25 mouse cellular contexts compared by ENCODE assay signal in genomic region chr7:91525859-91526258, GRCm38 (mm10).
A peak's percentile ranks its signal among the peaks of the same experiment; 100 is the strongest.
DNase-seq lines count a peak whose midpoint lies in the region; ATAC-seq and TF ChIP-seq lines count a peak whose summit lies in the region.
"Had no signal": no experiment of that assay in that cellular context is flagged by ENCODE, and none has a peak within 500 bp of the region (broad histone marks: within the 10 kb centered on the region; RNA-seq: fewer than 3 reads in every experiment).

No protein-coding gene starts in this region.

- TF ChIP-seq CTCF in C2C12 (IDR thresholded peaks at IDR 0.05; ENCODE audit: control insufficient read depth, insufficient read depth, insufficient read length), result no peak
- TF ChIP-seq CTCF in cerebellum, adult 2 months (IDR thresholded peaks at IDR 0.05; ENCODE audit: borderline replicate concordance, insufficient read depth, low read depth, low read length), result no peak

- H3K9ac ChIP-seq in limb, embryonic 13.5 days, result no peak overlapping the region
- no peak overlapping the region for H3K9ac ChIP-seq in limb, embryonic 14.5 days (ENCODE audit: low read depth, low read length, severe bottlenecking)
- H3K9ac ChIP-seq: embryonic facial prominence, embryonic 12.5 days; forebrain, embryonic 12.5 days; forebrain, embryonic 15.5 days; heart, embryonic 12.5 days; heart, embryonic 15.5 days; hindbrain, embryonic 13.5 days had no signal

- no peak overlapping the region for H3ac ChIP-seq in C2C12 (ENCODE audit: control insufficient read depth, insufficient read length, low read depth)

- H3K4me3 ChIP-seq in limb, embryonic 13.5 days, result no peak overlapping the region
- no peak overlapping the region for H3K4me3 ChIP-seq in limb, embryonic 10.5 days
- no peak overlapping the region for H3K4me3 ChIP-seq in C2C12 (ENCODE audit: insufficient read depth, poor library complexity, severe bottlenecking)
- no peak overlapping the region for H3K4me3 ChIP-seq in limb, embryonic 14.5 days (replicated peaks; ENCODE audit: low read length)
- H3K4me3 ChIP-seq in cerebellum, adult 2 months (replicated peaks; ENCODE audit: insufficient read depth, low read depth, low read length), result no peak overlapping the region
- H3K4me3 ChIP-seq: embryonic facial prominence, embryonic 12.5 days; erythroblast, embryonic 14.5 days; forebrain, embryonic 12.5 days; forebrain, embryonic 15.5 days; heart, embryonic 12.5 days; heart, embryonic 15.5 days; hindbrain, embryonic 10.5 days; hindbrain, embryonic 13.5 days had no signal

- WGBS in limb, embryonic 13.5 days, result 57% methylated on average over 1 of the region's 1 CpGs
- WGBS in limb, embryonic 10.5 days, result 98% methylated on average over 1 of the region's 1 CpGs
- 70% methylated on average over 1 of the region's 1 CpGs for WGBS in limb, embryonic 14.5 days
- WGBS in cerebellum, adult 2 months, result 96% methylated on average over 1 of the region's 1 CpGs

- no peaks in the 10 kb centered on the region for H3K79me3 ChIP-seq in C2C12 (ENCODE audit: low read depth)

- H3K36me3 ChIP-seq in limb, embryonic 13.5 days, result no peaks in the 10 kb centered on the region
- H3K36me3 ChIP-seq in limb, embryonic 10.5 days, result no peaks in the 10 kb centered on the region
- no peaks in the 10 kb centered on the region for H3K36me3 ChIP-seq in C2C12 (ENCODE audit: control insufficient read depth, insufficient read depth)
- H3K36me3 ChIP-seq in limb, embryonic 14.5 days (ENCODE audit: control insufficient read depth, insufficient read depth, low read length), result no peaks in the 10 kb centered on the region
- H3K36me3 ChIP-seq: embryonic facial prominence, embryonic 12.5 days; forebrain, embryonic 12.5 days; forebrain, embryonic 15.5 days; heart, embryonic 12.5 days; heart, embryonic 15.5 days; hindbrain, embryonic 10.5 days; hindbrain, embryonic 13.5 days had no signal

- no peaks in the 10 kb centered on the region for H3K9me3 ChIP-seq in limb, embryonic 13.5 days
- no peaks in the 10 kb centered on the region for H3K9me3 ChIP-seq in limb, embryonic 10.5 days (replicated peaks)
- no peaks in the 10 kb centered on the region for H3K9me3 ChIP-seq in limb, embryonic 14.5 days (ENCODE audit: control insufficient read depth, low read length)
- H3K9me3 ChIP-seq: embryonic facial prominence, embryonic 12.5 days; forebrain, embryonic 12.5 days; forebrain, embryonic 15.5 days; heart, embryonic 12.5 days; heart, embryonic 15.5 days; hindbrain, embryonic 10.5 days; hindbrain, embryonic 13.5 days had no signal

- H3K79me2 ChIP-seq in C2C12 (ENCODE audit: control insufficient read depth, insufficient read depth), result no peaks in the 10 kb centered on the region

- ATAC-seq in limb, embryonic 13.5 days (ENCODE audit: low FRiP score, low read depth), result peak; percentile 61
- no peak; the same call in 1 of the 2 replicates for ATAC-seq in limb, embryonic 14.5 days (ENCODE audit: low FRiP score, low read depth)
- ATAC-seq: activated CD4-positive, CD25-positive, alpha-beta regulatory T cell, adult 4 months; forebrain, embryonic 15.5 days; hindbrain, embryonic 16.5 days had no signal

- DNase-seq in limb, embryonic 10.5 days (ENCODE audit: low spot score), result no peak
- DNase-seq in limb, embryonic 14.5 days (ENCODE audit: low spot score), result peak; percentile 46
- no peak for DNase-seq in urinary bladder, adult 2 months (ENCODE audit: low spot score)
- DNase-seq in cerebellum, adult 2 months, result no peak
- DNase-seq: adrenal gland, adult 8-10 months; adrenal gland, postnatal 25 days; cerebellum, adult 11-12 months; cerebellum, adult 9-10 months; cerebellum, postnatal 14 days; gastrocnemius, postnatal 25 days; heart, adult 18-20 months; heart, postnatal 10 days; heart, postnatal 36 days had no signal

- no peak for TF ChIP-seq POLR2A in limb, embryonic 14.5 days (IDR thresholded peaks at IDR 0.05; ENCODE audit: borderline replicate concordance, extremely low read depth, insufficient read depth, insufficient read length)
- no peak for TF ChIP-seq POLR2A in cerebellum, adult 2 months (IDR thresholded peaks at IDR 0.05; ENCODE audit: borderline replicate concordance, insufficient read depth, low read length)

- H3K4me2 ChIP-seq in limb, embryonic 13.5 days (replicated peaks), result no peak overlapping the region
- no peak overlapping the region for H3K4me2 ChIP-seq in limb, embryonic 14.5 days (replicated peaks; ENCODE audit: low read depth, low read length, severe bottlenecking)
- H3K4me2 ChIP-seq: embryonic facial prominence, embryonic 12.5 days; forebrain, embryonic 12.5 days; forebrain, embryonic 15.5 days; heart, embryonic 12.5 days; heart, embryonic 15.5 days; hindbrain, embryonic 13.5 days had no signal

- no peak overlapping the region for H3K27ac ChIP-seq in limb, embryonic 13.5 days
- no peak overlapping the region for H3K27ac ChIP-seq in limb, embryonic 10.5 days
- no peak overlapping the region for H3K27ac ChIP-seq in limb, embryonic 14.5 days (replicated peaks; ENCODE audit: low read depth, low read length)
- H3K27ac ChIP-seq in cerebellum, adult 2 months (ENCODE audit: insufficient read depth, low read length), result no peak overlapping the region
- H3K27ac ChIP-seq: embryonic facial prominence, embryonic 12.5 days; forebrain, embryonic 12.5 days; forebrain, embryonic 15.5 days; heart, embryonic 15.5 days; hindbrain, embryonic 10.5 days; hindbrain, embryonic 13.5 days had no signal

- H3K4me1 ChIP-seq in limb, embryonic 13.5 days, result no peaks in the 10 kb centered on the region
- H3K4me1 ChIP-seq in limb, embryonic 10.5 days, result no peaks in the 10 kb centered on the region
- no peaks in the 10 kb centered on the region for H3K4me1 ChIP-seq in limb, embryonic 14.5 days (ENCODE audit: control insufficient read depth, insufficient read depth, low read length)
- H3K4me1 ChIP-seq in cerebellum, adult 2 months (ENCODE audit: control insufficient read depth, insufficient read depth, low read length), result no peaks in the 10 kb centered on the region
- H3K4me1 ChIP-seq: embryonic facial prominence, embryonic 12.5 days; forebrain, embryonic 12.5 days; forebrain, embryonic 15.5 days; heart, embryonic 12.5 days; heart, embryonic 15.5 days; hindbrain, embryonic 10.5 days; hindbrain, embryonic 13.5 days had no signal

- no peaks in the 10 kb centered on the region for H3K27me3 ChIP-seq in limb, embryonic 13.5 days
- H3K27me3 ChIP-seq in limb, embryonic 10.5 days (ENCODE audit: low read depth, poor library complexity, severe bottlenecking), result no peaks in the 10 kb centered on the region
- no peaks in the 10 kb centered on the region for H3K27me3 ChIP-seq in C2C12 (ENCODE audit: control insufficient read depth, insufficient read depth, insufficient read length)
- H3K27me3 ChIP-seq in limb, embryonic 14.5 days (ENCODE audit: control insufficient read depth, insufficient read depth, low read length), result no peaks in the 10 kb centered on the region
- no peaks in the 10 kb centered on the region for H3K27me3 ChIP-seq in cerebellum, adult 2 months (ENCODE audit: control insufficient read depth, insufficient read depth, low read length)
- H3K27me3 ChIP-seq: embryonic facial prominence, embryonic 12.5 days; forebrain, embryonic 12.5 days; forebrain, embryonic 15.5 days; heart, embryonic 12.5 days; heart, embryonic 15.5 days; hindbrain, embryonic 13.5 days had no signal

TF ChIP-seq in C2C12, 6 proteins besides CTCF, POLR2A, EP300 and RAD21:
- TF ChIP-seq FOSL1 (IDR thresholded peaks at IDR 0.05; ENCODE audit: insufficient read depth, low read length, poor library complexity, severe bottlenecking), result no peak
- peak; percentile 51 for TF ChIP-seq MYOD1 (IDR thresholded peaks at IDR 0.05; ENCODE audit: control insufficient read depth, insufficient read length, low read depth)
- peak; percentile 73 for TF ChIP-seq CEBPB (IDR thresholded peaks at IDR 0.05; ENCODE audit: low read depth)
- no peak for TF ChIP-seq MYOG (IDR thresholded peaks at IDR 0.05; ENCODE audit: control insufficient read depth, extremely low read depth, insufficient read length)
